Mouse (Mus musculus): ENCODE measurements at regions not wholly inside any gene's neighbourhood (a gene's known extent, or its start where the extent isn't known, plus 50 kb on each side); places are given as distances from the start of the nearest gene placed in this dataset.
A peak's percentile ranks its signal among the peaks of the same experiment; 100 is the strongest.

DNA sequence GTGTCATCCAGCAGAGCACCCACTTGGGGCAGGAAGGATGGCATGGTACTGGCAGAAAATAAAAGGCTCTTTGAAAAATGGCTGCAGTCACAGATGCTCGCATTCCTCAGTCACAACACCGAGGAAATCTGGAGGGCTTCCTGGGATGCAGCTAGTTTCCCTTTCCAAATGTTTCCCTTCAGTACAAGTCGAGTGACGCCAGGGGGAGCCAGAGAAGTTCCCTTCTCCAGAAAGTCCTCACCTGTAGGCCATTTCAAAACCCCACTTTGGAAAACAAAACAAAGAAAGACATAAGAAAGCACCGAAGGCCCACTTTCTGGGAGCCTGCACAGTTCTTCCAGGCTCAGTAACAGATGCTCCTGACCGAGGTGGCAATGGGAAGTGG lies 199.4 kb upstream of the Apob start:
- peak; percentile 17 for DNase-seq

GRCm38 (mm10) chr12:7816616-7817015 lies 160.8 kb upstream of the Apob start:
- peak; percentile 23 for DNase-seq

- no peak for DNase-seq
Measured at GRCm38 (mm10) chr12:7820006-7820704, 157.3 kb upstream of the Apob start.

- no peak for DNase-seq
Measured at GRCm38 (mm10) chr12:7820718-7821117, 156.7 kb upstream of the Apob start.

- DNase-seq = no peak
Measured at GRCm38 (mm10) chr12:7835731-7836130, 141.7 kb upstream of the Apob start.

DNA sequence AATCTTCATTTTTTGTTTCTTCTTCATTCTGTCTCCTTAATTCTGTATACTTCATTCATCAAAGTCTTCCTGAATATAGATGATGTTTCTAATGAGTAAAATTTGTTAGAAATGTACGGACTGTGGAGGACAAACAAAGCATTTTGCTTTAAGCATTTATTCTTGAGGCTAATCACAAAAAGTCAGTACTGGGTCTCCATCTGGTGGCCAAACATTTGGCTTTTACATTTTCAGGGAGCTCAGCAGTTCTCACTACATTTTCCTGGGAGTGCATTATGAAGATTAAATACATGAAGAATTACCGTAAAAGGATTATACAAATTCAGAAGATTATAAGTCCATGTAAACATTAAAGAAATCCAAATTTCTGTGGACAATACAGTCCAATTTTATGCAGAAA lies 123.6 kb upstream of the Apob start:
- no peak for DNase-seq

GRCm38 (mm10) chr12:7855683-7856082 lies 121.8 kb upstream of the Apob start:
- no peak for DNase-seq

DNA sequence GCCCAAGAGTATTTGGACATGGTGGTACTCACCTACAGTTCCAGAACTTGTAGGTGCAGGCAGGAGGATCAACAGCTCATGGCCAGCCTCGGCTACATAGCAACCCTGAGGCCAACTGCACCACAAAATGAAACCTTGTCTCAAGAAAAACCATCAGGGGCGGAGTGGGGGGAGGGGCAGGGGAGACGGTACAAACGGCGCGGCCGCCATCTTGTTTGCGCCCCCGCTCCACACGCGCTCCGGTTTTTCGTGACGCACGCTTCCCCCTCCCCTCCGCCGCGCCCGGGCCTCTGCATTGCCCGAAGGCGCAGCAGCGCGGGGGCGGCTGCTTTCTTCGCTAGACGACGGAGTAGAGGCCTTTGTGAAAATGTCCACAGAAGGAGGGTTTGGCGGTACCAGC lies 117.9 kb upstream of the Apob start:
- DNase-seq = no peak

DNA sequence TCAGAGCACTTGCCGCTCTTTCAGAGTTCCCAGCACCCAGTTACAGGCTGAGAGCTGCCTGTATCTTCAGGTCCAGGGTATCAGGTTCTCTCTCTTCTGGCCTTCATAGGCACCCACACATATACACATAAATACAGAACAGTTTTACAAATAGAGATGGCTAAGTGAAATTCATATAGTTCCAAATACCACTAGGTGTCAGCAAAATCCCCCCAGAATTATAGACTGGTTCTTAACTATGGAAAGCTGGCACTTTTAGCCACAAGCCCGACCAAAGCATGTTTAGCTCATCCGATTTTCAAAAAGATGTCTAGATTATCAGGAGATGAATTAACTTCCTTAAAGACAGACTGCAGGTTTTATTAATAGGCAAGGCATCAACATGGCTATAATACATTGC lies 107.4 kb upstream of the Apob start:
- DNase-seq = no peak

- no peak for DNase-seq
Measured at GRCm38 (mm10) chr12:7870473-7870872, 107.0 kb upstream of the Apob start.

- DNase-seq = no peak
Measured at GRCm38 (mm10) chr12:7875454-7875853, 102.0 kb upstream of the Apob start.

DNA sequence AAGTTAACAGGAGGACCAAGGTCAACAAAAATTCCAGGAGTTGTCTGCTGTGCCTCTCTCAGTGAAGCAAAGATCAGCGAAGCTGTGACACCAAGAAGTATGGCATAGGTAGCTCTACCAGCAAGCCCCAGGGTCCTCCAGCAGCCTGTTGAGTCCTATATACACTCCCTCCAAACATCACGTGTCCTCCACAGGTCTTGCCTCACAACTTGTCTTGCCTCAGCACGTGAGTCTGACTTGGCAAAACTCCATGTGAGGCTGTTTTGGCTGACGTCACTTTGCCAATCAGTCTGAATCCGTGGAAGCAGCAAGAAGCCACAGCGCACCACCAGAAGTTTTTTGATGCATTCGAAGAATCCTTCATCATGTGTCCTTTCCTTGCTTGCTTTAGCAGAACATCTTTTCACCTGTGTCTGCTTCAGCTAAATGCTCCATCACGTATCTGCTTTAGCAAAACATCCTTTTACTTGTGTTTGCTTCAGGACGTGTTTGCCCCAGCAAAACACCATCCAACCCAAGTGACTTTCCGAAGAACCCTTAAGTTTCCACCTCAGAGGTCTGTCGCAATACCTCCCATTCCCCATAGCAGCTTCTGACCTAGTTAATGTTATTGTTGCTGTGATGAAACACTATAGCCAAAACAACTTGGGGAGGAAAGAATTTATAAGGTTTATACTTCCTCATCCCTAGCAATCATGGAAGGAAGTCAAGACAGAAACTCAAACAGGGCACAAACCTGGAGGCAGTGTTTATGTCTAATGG lies 101.0 kb upstream of the Apob start:
- no peak for DNase-seq

DNA sequence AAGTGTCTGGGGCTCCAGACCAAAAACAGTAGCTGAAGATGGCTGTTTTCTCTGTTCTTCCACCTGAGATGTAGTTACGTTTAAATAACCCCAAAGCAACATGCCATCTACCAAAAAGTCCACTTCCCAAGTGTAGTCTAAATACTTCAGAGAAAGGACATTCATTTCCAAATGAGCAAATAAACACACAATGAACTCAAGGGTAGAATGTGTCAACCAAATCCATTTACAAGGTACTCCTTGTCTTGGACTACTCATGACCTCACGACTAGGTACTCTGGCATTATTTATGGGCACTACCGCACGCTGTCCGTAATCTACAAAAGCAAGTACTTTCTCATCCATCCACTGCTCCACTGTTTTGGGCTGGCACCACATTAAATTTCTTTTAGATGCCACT lies 98.7 kb upstream of the Apob start:
- DNase-seq = no peak

GRCm38 (mm10) chr12:7896156-7896555 lies 81.3 kb upstream of the Apob start:
- DNase-seq = no peak

- no peak for DNase-seq
Measured at GRCm38 (mm10) chr12:7905329-7905728, 72.1 kb upstream of the Apob start.

DNA sequence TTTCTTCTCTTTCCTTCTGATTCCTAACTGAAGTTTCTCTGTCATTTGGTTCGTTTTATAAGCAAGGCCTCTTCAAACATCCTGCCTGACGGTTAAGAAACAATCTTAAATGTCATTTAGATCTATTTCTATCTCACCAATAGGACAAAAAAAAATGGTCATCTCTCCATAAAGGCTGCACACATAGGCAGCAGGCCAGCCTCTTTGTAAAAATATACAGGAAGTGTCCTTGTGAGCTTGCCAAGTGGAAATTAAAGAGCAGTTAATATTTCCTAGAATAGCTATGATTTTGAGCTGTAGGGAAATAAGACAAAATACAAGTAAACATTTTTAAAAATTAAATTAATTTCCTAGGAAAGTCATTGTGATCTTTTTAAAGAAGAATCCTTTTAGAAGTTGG lies 70.6 kb upstream of the Apob start:
- DNase-seq = no peak

DNA sequence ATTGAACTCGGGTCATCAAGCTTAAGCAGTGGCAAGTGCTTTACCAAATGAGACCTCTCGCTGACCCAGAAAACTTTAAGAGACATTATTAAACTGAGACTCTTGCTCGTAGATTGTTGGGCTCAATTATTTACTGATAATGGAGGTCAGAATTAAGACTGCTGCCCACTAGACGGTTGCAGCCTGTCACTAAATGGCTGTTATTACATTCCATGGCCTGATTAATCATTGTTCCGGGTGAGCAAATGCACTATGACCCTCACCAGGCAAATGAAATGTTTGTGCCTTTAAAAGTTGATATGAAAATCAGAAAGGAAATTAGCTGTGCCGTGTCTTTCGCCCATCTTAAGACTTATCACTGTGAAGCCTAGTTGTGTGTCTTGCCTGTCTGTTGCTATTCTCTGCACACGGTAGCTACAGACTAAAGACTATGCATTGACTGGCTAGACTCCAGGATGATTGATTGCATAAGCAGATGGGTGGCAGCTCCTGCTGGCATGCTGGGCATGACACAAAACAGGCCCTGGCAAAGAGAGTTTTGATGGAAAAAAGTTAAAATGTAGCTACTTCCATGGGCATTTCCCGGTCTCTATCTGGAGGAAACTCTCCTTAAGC lies 67.6 kb upstream of the Apob start:
- no peak for DNase-seq

DNA sequence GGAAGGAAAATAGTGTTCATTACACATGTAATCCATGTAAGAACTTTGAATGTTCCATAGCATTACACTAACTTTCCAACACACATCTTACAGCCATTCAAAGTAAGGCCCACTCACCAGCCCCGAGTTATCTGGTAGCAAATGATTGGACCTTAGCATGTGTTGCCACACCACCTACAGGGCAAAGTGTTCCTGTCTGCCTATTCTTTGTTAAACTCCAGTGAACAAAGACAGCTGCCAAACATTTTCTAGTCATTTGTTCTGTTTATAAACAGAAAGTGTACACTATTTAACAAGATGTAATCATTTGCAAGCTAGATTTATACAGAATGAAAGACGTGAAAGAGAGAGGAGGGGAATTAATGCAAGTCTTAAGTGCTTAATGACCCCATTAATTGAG lies 66.9 kb upstream of the Apob start:
- DNase-seq = no peak

DNA sequence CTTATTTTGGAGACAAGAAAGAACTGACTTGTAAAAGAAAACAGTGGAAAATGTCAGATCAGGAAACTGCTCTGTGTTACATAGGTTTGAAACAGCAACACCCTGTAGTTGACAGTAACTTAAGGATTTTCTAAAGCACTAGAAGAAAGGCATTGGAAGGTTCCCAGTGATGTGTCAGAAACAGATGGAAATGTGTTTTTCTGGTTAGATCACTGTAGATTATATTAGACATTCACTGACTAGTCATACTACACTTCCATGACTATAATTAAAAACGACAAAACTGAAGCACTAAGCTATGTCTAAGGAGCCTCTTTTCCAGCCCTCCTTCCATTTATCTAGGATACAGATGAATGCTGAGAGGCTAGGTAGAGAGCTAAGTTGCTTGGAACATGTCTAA lies 59.1 kb upstream of the Apob start:
- no peak for DNase-seq

DNA sequence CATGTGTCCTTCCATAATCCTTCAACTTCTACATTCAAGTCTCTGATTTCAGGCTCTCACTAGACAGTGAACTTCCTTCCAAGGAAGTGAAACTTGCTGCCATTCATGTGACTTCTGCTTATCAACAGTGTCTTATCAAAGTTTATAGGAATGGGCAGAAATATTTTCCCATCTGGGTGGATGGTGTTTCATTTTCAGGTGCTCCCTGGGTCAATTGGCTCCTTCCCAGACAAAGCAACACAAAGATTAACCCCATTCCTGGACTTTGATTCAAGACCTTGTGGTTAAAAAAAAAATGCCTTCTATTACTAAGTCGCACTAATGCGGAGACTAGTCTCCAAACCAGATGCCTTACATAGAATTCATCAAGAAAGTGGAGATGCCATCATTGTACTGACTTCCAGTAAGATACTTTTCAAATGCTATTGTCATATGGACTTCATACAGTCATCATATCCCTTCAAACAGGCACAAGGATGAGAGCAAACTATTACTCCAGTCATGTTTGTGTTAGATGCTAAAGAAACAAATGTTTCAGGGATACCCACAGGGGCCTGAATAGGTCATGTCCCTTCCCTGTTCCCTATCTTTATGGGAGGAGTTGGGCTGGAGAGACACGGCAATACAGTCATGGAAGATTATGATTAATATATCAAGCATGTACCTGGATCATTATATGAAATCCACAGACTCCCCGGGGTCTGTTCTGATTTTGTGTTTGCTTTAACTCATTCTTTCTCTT lies 58.3 kb upstream of the Apob start:
- no peak for DNase-seq

- no peak for DNase-seq
Measured at GRCm38 (mm10) chr12:7919709-7920324, 57.6 kb upstream of the Apob start.

DNA sequence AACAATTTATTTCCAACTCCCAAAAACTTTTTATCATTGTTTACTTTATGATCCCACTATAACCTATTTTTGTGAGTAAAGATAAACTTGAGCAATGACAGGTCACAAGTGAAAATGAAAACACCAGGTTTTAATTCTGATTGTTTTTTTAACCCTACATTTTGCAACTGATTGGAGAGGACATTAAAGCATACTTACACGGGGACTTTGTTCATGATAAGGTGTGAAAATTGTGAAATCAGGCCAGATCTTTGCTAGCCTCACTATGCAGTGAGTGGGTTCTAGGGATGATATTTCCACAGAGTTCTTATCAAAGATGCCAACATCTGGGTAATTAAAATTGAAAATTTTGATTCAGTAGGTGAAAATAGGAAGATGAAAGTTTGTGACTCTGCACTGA lies 56.6 kb upstream of the Apob start:
- no peak for DNase-seq

All from heart, postnatal 4 days (tissue).